Mouse (Mus musculus) MEL (cell line): ENCODE measurements around the gene Ddx54.

Source experiments
- BHLHE40 ChIP-seq: IDR thresholded peaks from 2 replicates; pipeline ENCODE4 v1.6.1; 2012; ENCODE audit warnings: low read depth, mild to moderate bottlenecking, inconsistent platforms, low read length, improper control_type of control experiment, borderline replicate concordance
- CHD2 ChIP-seq: IDR thresholded peaks from 2 replicates; pipeline ENCODE4 v1.6.1; 2011; ENCODE audit warnings: low read length, improper control_type of control experiment
- CTCF ChIP-seq, 3 experiments: IDR thresholded peaks in 2 of 3; conservative IDR thresholded peaks in 1 of 3; 2 replicates each; pipeline ENCODE4 v1.5.1; 2011 to 2012; ENCODE audit warnings: low read length in 3 of 3, low read depth in 2 of 3, mild to moderate bottlenecking in 2 of 3, improper control_type of control experiment in 1 of 3, inconsistent platforms in 1 of 3, mixed read lengths in 1 of 3, moderate library complexity in 1 of 3; ENCODE audit not compliant: control insufficient read depth in 1 of 3, insufficient read depth in 1 of 3, poor library complexity in 1 of 3, severe bottlenecking in 1 of 3
- ETS1 ChIP-seq: IDR thresholded peaks from 2 replicates; pipeline ENCODE4 v1.6.1; 2012; ENCODE audit warnings: low read depth, mild to moderate bottlenecking, inconsistent platforms, low read length, improper control_type of control experiment, moderate library complexity
- GABPA ChIP-seq: IDR thresholded peaks from 2 replicates; pipeline ENCODE4 v1.6.1; 2012; ENCODE audit warnings: low read depth, mild to moderate bottlenecking, inconsistent platforms, low read length, improper control_type of control experiment, moderate library complexity
- GATA1 ChIP-seq: IDR thresholded peaks from 2 replicates; pipeline ENCODE4 v1.6.1; 2011; ENCODE audit warnings: low read depth, low read length, improper control_type of control experiment
- MYC ChIP-seq: IDR thresholded peaks from 2 replicates; pipeline ENCODE4 v1.6.1; 2011; ENCODE audit warnings: low read depth, mild to moderate bottlenecking, low read length, improper control_type of control experiment, moderate library complexity
- NELFE ChIP-seq: IDR thresholded peaks from 2 replicates; pipeline ENCODE4 v1.6.1; 2011; ENCODE audit warnings: low read depth, low read length, improper control_type of control experiment
- POLR2A ChIP-seq, 2 experiments: IDR thresholded peaks; 2 replicates each; pipeline ENCODE4 v1.6.1; 2011 to 2012; ENCODE audit warnings: low read length in 2 of 2, mild to moderate bottlenecking in 2 of 2, control low read depth in 1 of 2, improper control_type of control experiment in 1 of 2, low read depth in 1 of 2, moderate library complexity in 1 of 2; ENCODE audit not compliant: control insufficient read depth in 1 of 2, insufficient read depth in 1 of 2, poor library complexity in 1 of 2
- POLR2AphosphoS2 ChIP-seq: IDR thresholded peaks from 2 replicates; pipeline ENCODE4 v1.6.1; 2011; ENCODE audit warnings: low read length, improper control_type of control experiment
- TAL1 ChIP-seq: IDR thresholded peaks from 2 replicates; pipeline ENCODE4 v1.6.1; 2012; ENCODE audit warnings: mild to moderate bottlenecking, inconsistent platforms, low read length, moderate library complexity, mixed read lengths
- USF1 ChIP-seq: IDR thresholded peaks from 2 replicates; pipeline ENCODE4 v1.6.1; 2014; ENCODE audit warnings: low read depth, mild to moderate bottlenecking, inconsistent platforms, low read length, improper control_type of control experiment, moderate library complexity
- ZMIZ1 ChIP-seq: IDR thresholded peaks from 2 replicates; pipeline ENCODE4 v1.6.1; 2012; ENCODE audit warnings: low read depth, mild to moderate bottlenecking, inconsistent platforms, low read length, improper control_type of control experiment, moderate library complexity

GRCm38 (mm10) chr5:120627515-120628300 lies 15.2 kb downstream of the Ddx54 start:
- TF ChIP-seq CHD2 (no peak), TAL1 (no peak), MYC (no peak), GABPA (no peak), ZMIZ1 (no peak), CTCF (IDR thresholded peaks at IDR 0.05 in 2 of 3, conservative IDR thresholded peaks at IDR 0.05 in 1 of 3; ENCODE audit: control insufficient read depth in 1 of 3, insufficient read depth in 1 of 3, low read depth in 2 of 3, low read length in 3 of 3, poor library complexity in 1 of 3, severe bottlenecking in 1 of 3) (no peak), BHLHE40 (no peak), NELFE (no peak), GATA1 (no peak), USF1 (no peak), POLR2A (IDR thresholded peaks at IDR 0.05; ENCODE audit: control insufficient read depth in 1 of 2, insufficient read depth in 1 of 2, low read depth in 1 of 2, low read length in 2 of 2, poor library complexity in 1 of 2) (no peak; a peak in 1 of 4 replicates), POLR2AphosphoS2 (no peak), ETS1 (no peak)
